In genomic region chr4:138261843-138262681, GRCm38 (mm10) we compare ENCODE assay signal across 8 mouse cellular contexts. TPM values are rescaled to one million over a fixed set of nuclear protein-coding genes. Genes with fewer than 3 reads are reported as not detected.
A peak's percentile ranks its signal among the peaks of the same experiment; 100 is the strongest.
DNase-seq lines count a peak whose midpoint lies in the region; ATAC-seq and TF ChIP-seq lines count a peak whose summit lies in the region.

No protein-coding gene starts in this region.

- H3K27ac ChIP-seq in forebrain, embryonic 11.5 days (ENCODE audit: low read depth, low read length) = no peak overlapping the region
- no peak overlapping the region for H3K27ac ChIP-seq in heart, postnatal 0 days (ENCODE audit: low read depth)
- H3K27ac ChIP-seq in liver, embryonic 16.5 days (ENCODE audit: low read length) = no peak overlapping the region
- H3K27ac ChIP-seq in neural tube, embryonic 12.5 days = no peak overlapping the region
- H3K27ac ChIP-seq in stomach, postnatal 0 days (replicated peaks) = no peak overlapping the region

- H3K9ac ChIP-seq in forebrain, embryonic 11.5 days (ENCODE audit: low read length) = peak overlapping the region; percentile 43
- H3K9ac ChIP-seq in heart, postnatal 0 days (replicated peaks; ENCODE audit: low read depth, low read length) = 0 out of 2 replicates have a peak overlapping the region, but pooled peaks have one; percentile 2
- H3K9ac ChIP-seq in liver, embryonic 16.5 days (ENCODE audit: low read depth, low read length) = peak overlapping the region; percentile 44; the same call in 1 of the 2 replicates
- peak overlapping the region; percentile 45; the same call in 1 of the 2 replicates for H3K9ac ChIP-seq in neural tube, embryonic 12.5 days
- peak overlapping the region; percentile 55 for H3K9ac ChIP-seq in stomach, postnatal 0 days (ENCODE audit: low read length)

- H3K4me2 ChIP-seq in forebrain, embryonic 11.5 days (ENCODE audit: low read depth, low read length, severe bottlenecking) = peak overlapping the region; percentile 84
- H3K4me2 ChIP-seq in heart, postnatal 0 days (ENCODE audit: low read depth, low read length) = peak overlapping the region; percentile 70
- H3K4me2 ChIP-seq in liver, embryonic 16.5 days (ENCODE audit: low read depth, low read length) = peak overlapping the region; percentile 83
- H3K4me2 ChIP-seq in neural tube, embryonic 12.5 days (replicated peaks) = peak overlapping the region; percentile 75
- peak overlapping the region; percentile 77 for H3K4me2 ChIP-seq in stomach, postnatal 0 days (replicated peaks; ENCODE audit: low read depth)

- no peak for TF ChIP-seq CTCF in heart, postnatal 0 days (IDR thresholded peaks at IDR 0.05; ENCODE audit: low read depth)
- TF ChIP-seq CTCF in stomach, postnatal 0 days (IDR thresholded peaks at IDR 0.05; ENCODE audit: low read depth) = peak; percentile 56

- 0 out of 2 replicates have a peak, but pooled peaks cover 2% of the 10 kb centered on the region for H3K4me1 ChIP-seq in forebrain, embryonic 11.5 days (replicated peaks; ENCODE audit: control insufficient read depth, insufficient read depth, low read length)
- H3K4me1 ChIP-seq in heart, postnatal 0 days (ENCODE audit: control insufficient read depth, insufficient read depth) = no peaks in the 10 kb centered on the region
- peaks cover 11% of the 10 kb centered on the region for H3K4me1 ChIP-seq in liver, embryonic 16.5 days (ENCODE audit: control insufficient read depth, low read depth, low read length)
- H3K4me1 ChIP-seq in neural tube, embryonic 12.5 days = peaks cover 5% of the 10 kb centered on the region
- peaks cover 4% of the 10 kb centered on the region for H3K4me1 ChIP-seq in stomach, postnatal 0 days (replicated peaks; ENCODE audit: control insufficient read depth, insufficient read depth)

- DNase-seq in c-Kit-positive CD71-negative TER-119-negative erythroid progenitor cells, embryonic 14.5 days (ENCODE audit: low read depth) = peak; percentile 57
- DNase-seq in forebrain, embryonic 11.5 days (ENCODE audit: low spot score) = peak; percentile 95
- DNase-seq in heart, postnatal 0 days (ENCODE audit: low spot score) = peak; percentile 53
- peak; percentile 80 to 93 for DNase-seq in kidney, postnatal 36 days
- peak; percentile 89 for DNase-seq in stomach, postnatal 0 days (ENCODE audit: low spot score)

- peak; percentile 85 for ATAC-seq in CD4-positive, CD25-positive, alpha-beta regulatory T cell, adult 4 months
- peak; percentile 87 for ATAC-seq in forebrain, embryonic 11.5 days (replicated peaks; ENCODE audit: low FRiP score)
- ATAC-seq in heart, postnatal 0 days (ENCODE audit: insufficient read depth, low read depth) = peak; percentile 92
- peak; percentile 84 for ATAC-seq in liver, embryonic 16.5 days (ENCODE audit: low read depth)
- peak; percentile 90 for ATAC-seq in neural tube, embryonic 12.5 days (ENCODE audit: low FRiP score, low read depth)
- peak; percentile 88 for ATAC-seq in stomach, postnatal 0 days (ENCODE audit: low FRiP score, low TSS enrichment)

- H3K36me3 ChIP-seq in forebrain, embryonic 11.5 days (ENCODE audit: control insufficient read depth, insufficient read depth, low read length) = no peaks in the 10 kb centered on the region
- H3K36me3 ChIP-seq in heart, postnatal 0 days (replicated peaks; ENCODE audit: control insufficient read depth, insufficient read depth, low read length) = no peaks in the 10 kb centered on the region
- H3K36me3 ChIP-seq in liver, embryonic 16.5 days (ENCODE audit: control insufficient read depth, insufficient read depth) = no peaks in the 10 kb centered on the region
- H3K36me3 ChIP-seq in neural tube, embryonic 12.5 days = no peaks in the 10 kb centered on the region
- no peaks in the 10 kb centered on the region for H3K36me3 ChIP-seq in stomach, postnatal 0 days (ENCODE audit: control insufficient read depth, insufficient read depth, low read length)

- H3K9me3 ChIP-seq in forebrain, embryonic 11.5 days (ENCODE audit: control insufficient read depth, low read length) = no peaks in the 10 kb centered on the region
- H3K9me3 ChIP-seq in heart, postnatal 0 days (replicated peaks; ENCODE audit: control insufficient read depth, low read length) = no peaks in the 10 kb centered on the region; the same call in 1 of the 2 replicates
- no peaks in the 10 kb centered on the region for H3K9me3 ChIP-seq in liver, embryonic 16.5 days (replicated peaks; ENCODE audit: control insufficient read depth, low read length)
- no peaks in the 10 kb centered on the region for H3K9me3 ChIP-seq in neural tube, embryonic 12.5 days
- no peaks in the 10 kb centered on the region for H3K9me3 ChIP-seq in stomach, postnatal 0 days (ENCODE audit: control insufficient read depth, low read length)

- H3K4me3 ChIP-seq in forebrain, embryonic 11.5 days (ENCODE audit: low read depth, low read length) = peak overlapping the region; percentile 65
- H3K4me3 ChIP-seq in heart, postnatal 0 days (ENCODE audit: low read depth, low read length) = peak overlapping the region; percentile 60
- H3K4me3 ChIP-seq in liver, embryonic 16.5 days (ENCODE audit: low read depth, low read length) = peak overlapping the region; percentile 67
- H3K4me3 ChIP-seq in neural tube, embryonic 12.5 days = peak overlapping the region; percentile 70
- peak overlapping the region; percentile 74 for H3K4me3 ChIP-seq in stomach, postnatal 0 days (ENCODE audit: low read depth, low read length)

- under 1% methylated on average over 73 of the region's 78 CpGs for WGBS in forebrain, embryonic 11.5 days
- under 1% methylated on average over 51 of the region's 78 CpGs for WGBS in heart, postnatal 0 days
- WGBS in liver, embryonic 16.5 days (ENCODE audit: insufficient replicate concordance) = under 1% methylated on average over 78 of the region's 78 CpGs
- WGBS in neural tube, embryonic 12.5 days = under 1% methylated on average over 74 of the region's 78 CpGs
- WGBS in stomach, postnatal 0 days = under 1% methylated on average over 64 of the region's 78 CpGs

- no peak for TF ChIP-seq EP300 in heart, postnatal 0 days (IDR thresholded peaks at IDR 0.05; ENCODE audit: low read depth)
- TF ChIP-seq EP300 in stomach, postnatal 0 days (optimal IDR thresholded peaks at IDR 0.05) = no peak

- peaks cover 11% of the 10 kb centered on the region for H3K27me3 ChIP-seq in forebrain, embryonic 11.5 days (ENCODE audit: control insufficient read depth, insufficient read depth, low read length)
- peaks cover 17% of the 10 kb centered on the region for H3K27me3 ChIP-seq in heart, postnatal 0 days (ENCODE audit: control insufficient read depth, insufficient read depth, low read length)
- no peaks in the 10 kb centered on the region for H3K27me3 ChIP-seq in liver, embryonic 16.5 days (ENCODE audit: control insufficient read depth, insufficient read depth, low read depth, low read length)
- peaks cover 18% of the 10 kb centered on the region for H3K27me3 ChIP-seq in neural tube, embryonic 12.5 days (replicated peaks)
- no peaks in the 10 kb centered on the region for H3K27me3 ChIP-seq in stomach, postnatal 0 days (ENCODE audit: control insufficient read depth, insufficient read depth, low read length)

RNA-seq across cellular contexts. Expression of gene Kif17, which starts 11.8 kb away (rescaled TPM):
- polyA plus RNA-seq in CD4-positive, CD25-positive, alpha-beta regulatory T cell, adult 4 months (2017; shearing (Covaris generic)) = under 1 TPM in 1 of 2 experiments, not detected in 1; 0.12 TPM
- polyA plus RNA-seq in forebrain, embryonic 11.5 days (2014; fragmentation: Nextera tagmentation; extraction: Ambion mirVana) = 0.24 TPM in 1 of 2 replicates, not detected in the other
- total RNA-seq in heart, postnatal 0 days (2014; rRNA removed; ENCODE audit: low replicate concordance) = 0.08 and 0.11 TPM in 2 replicates
- polyA plus RNA-seq in heart, postnatal 0 days (2015; fragmentation: Nextera tagmentation; extraction: Ambion mirVana) = 0.11 and 0.14 TPM in 2 replicates
- polyA plus RNA-seq in liver, embryonic 16.5 days (2015; fragmentation: Nextera tagmentation; extraction: Ambion mirVana) = 0.33 and 0.35 TPM in 2 replicates
- polyA plus RNA-seq in neural tube, embryonic 12.5 days (2016; fragmentation: Nextera tagmentation; extraction: Ambion mirVana) = 1.1 and 1.7 TPM in 2 replicates
- polyA plus RNA-seq in stomach, postnatal 0 days (2015; fragmentation: Nextera tagmentation; extraction: Ambion mirVana) = 0.21 and 0.39 TPM in 2 replicates

RNA-seq across cellular contexts. Expression of gene Sh2d5, which starts 11.9 kb away (rescaled TPM):
- under 1 TPM in 1 of 2 experiments, not detected in 1; 0.54 TPM for polyA plus RNA-seq in CD4-positive, CD25-positive, alpha-beta regulatory T cell, adult 4 months (2017; shearing (Covaris generic))
- 0.37 and 0.63 TPM in 2 replicates for polyA plus RNA-seq in forebrain, embryonic 11.5 days (2014; fragmentation: Nextera tagmentation; extraction: Ambion mirVana)
- 1.4 TPM in 1 of 2 replicates, not detected in the other for total RNA-seq in heart, postnatal 0 days (2014; rRNA removed; ENCODE audit: low replicate concordance)
- 0.07 and 0.18 TPM in 2 replicates for polyA plus RNA-seq in heart, postnatal 0 days (2015; fragmentation: Nextera tagmentation; extraction: Ambion mirVana)
- 0.72 and 0.78 TPM in 2 replicates for polyA plus RNA-seq in liver, embryonic 16.5 days (2015; fragmentation: Nextera tagmentation; extraction: Ambion mirVana)
- 4.1 and 4.6 TPM in 2 replicates for polyA plus RNA-seq in neural tube, embryonic 12.5 days (2016; fragmentation: Nextera tagmentation; extraction: Ambion mirVana)
- polyA plus RNA-seq in stomach, postnatal 0 days (2015; fragmentation: Nextera tagmentation; extraction: Ambion mirVana) = 0.19 and 0.25 TPM in 2 replicates

RNA-seq across cellular contexts. Expression of gene Ddost, which starts 42.5 kb away (rescaled TPM):
- polyA plus RNA-seq in CD4-positive, CD25-positive, alpha-beta regulatory T cell, adult 4 months (2017; shearing (Covaris generic)) = 100 to 1,000 TPM in 1 of 2 experiments, 10 to 100 TPM in 1; 92.3 to 122 TPM
- polyA plus RNA-seq in forebrain, embryonic 11.5 days (2014; fragmentation: Nextera tagmentation; extraction: Ambion mirVana) = 200 and 227 TPM in 2 replicates
- 163 and 216 TPM in 2 replicates for total RNA-seq in heart, postnatal 0 days (2014; rRNA removed; ENCODE audit: low replicate concordance)
- 146 and 150 TPM in 2 replicates for polyA plus RNA-seq in heart, postnatal 0 days (2015; fragmentation: Nextera tagmentation; extraction: Ambion mirVana)
- 181 and 185 TPM in 2 replicates for polyA plus RNA-seq in liver, embryonic 16.5 days (2015; fragmentation: Nextera tagmentation; extraction: Ambion mirVana)
- polyA plus RNA-seq in neural tube, embryonic 12.5 days (2016; fragmentation: Nextera tagmentation; extraction: Ambion mirVana) = 226 and 241 TPM in 2 replicates
- polyA plus RNA-seq in stomach, postnatal 0 days (2015; fragmentation: Nextera tagmentation; extraction: Ambion mirVana) = 253 and 258 TPM in 2 replicates

RNA-seq across cellular contexts. Expression of gene Hp1bp3, which starts 46.0 kb away (rescaled TPM):
- polyA plus RNA-seq in CD4-positive, CD25-positive, alpha-beta regulatory T cell, adult 4 months (2017; shearing (Covaris generic)) = 100 to 1,000 TPM; 164 to 189 TPM
- 176 and 178 TPM in 2 replicates for polyA plus RNA-seq in forebrain, embryonic 11.5 days (2014; fragmentation: Nextera tagmentation; extraction: Ambion mirVana)
- total RNA-seq in heart, postnatal 0 days (2014; rRNA removed; ENCODE audit: low replicate concordance) = 62.4 and 97.0 TPM in 2 replicates
- polyA plus RNA-seq in heart, postnatal 0 days (2015; fragmentation: Nextera tagmentation; extraction: Ambion mirVana) = 78.1 and 80.9 TPM in 2 replicates
- 38.3 and 40.1 TPM in 2 replicates for polyA plus RNA-seq in liver, embryonic 16.5 days (2015; fragmentation: Nextera tagmentation; extraction: Ambion mirVana)
- 184 and 193 TPM in 2 replicates for polyA plus RNA-seq in neural tube, embryonic 12.5 days (2016; fragmentation: Nextera tagmentation; extraction: Ambion mirVana)
- polyA plus RNA-seq in stomach, postnatal 0 days (2015; fragmentation: Nextera tagmentation; extraction: Ambion mirVana) = 74.7 and 75.4 TPM in 2 replicates

Comparison
In these comparisons a context has a peak if more than half of its experiments do, and no peak if none do; other contexts are left out.
1. H3K9ac ChIP-seq: peak in every context shown above with its lines; median percentile 55 in stomach, postnatal 0 days; 45 in neural tube, embryonic 12.5 days; 44 in liver, embryonic 16.5 days; 43 in forebrain, embryonic 11.5 days; 2 in heart, postnatal 0 days.